Mouse (Mus musculus): ENCODE results near the gene Brinp1.
"Not testable (repeated sequence)": the region's sequence is repeated elsewhere in the genome, so short reads cannot be mapped to it uniquely, and the experiment has no call there.

The Brinp1 gene

DNA sequence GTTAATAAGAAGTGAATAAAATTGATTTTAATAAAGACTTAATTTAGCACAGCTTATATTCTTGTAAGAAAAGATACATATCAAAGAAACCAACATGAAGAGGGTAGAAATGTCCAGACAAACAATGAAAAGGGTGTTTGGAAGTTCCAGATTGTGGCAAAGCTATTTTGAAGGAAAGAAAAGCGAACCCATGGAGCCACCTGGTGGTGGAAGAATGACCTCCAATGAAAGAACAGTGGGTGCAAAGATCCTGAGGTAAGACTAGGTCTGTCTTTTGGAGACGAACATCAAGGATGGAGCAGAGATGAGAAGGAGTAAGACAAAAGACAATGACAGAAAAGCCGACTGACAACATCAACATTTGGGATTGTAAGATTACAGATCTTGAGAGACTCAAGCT, 108.2 kb downstream of the Brinp1 start:
- DNase-seq (ENCODE audit: low read depth, low spot score) = peak; percentile 42

DNA sequence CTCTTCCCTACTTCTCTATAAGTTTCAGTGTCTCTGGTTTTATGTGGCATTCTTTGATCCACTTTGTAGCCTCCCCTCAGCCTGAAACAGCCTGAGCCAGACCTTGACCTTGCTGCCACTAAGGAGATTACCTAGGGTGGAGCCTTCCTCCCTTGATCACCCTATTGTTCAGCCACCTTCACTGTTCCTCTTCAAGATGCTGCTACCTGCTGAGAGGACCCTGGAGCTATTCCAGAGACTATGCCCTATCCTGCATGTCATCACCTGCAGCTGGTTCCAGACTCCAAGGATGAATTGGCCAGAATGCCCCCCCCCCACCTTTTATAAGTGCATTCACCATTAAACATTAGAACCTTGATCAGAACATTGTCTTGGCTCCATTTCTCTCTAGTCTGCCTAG, 140.2 kb downstream of the Brinp1 start:
- DNase-seq (ENCODE audit: low read depth, low spot score) = not testable (repeated sequence)

DNA sequence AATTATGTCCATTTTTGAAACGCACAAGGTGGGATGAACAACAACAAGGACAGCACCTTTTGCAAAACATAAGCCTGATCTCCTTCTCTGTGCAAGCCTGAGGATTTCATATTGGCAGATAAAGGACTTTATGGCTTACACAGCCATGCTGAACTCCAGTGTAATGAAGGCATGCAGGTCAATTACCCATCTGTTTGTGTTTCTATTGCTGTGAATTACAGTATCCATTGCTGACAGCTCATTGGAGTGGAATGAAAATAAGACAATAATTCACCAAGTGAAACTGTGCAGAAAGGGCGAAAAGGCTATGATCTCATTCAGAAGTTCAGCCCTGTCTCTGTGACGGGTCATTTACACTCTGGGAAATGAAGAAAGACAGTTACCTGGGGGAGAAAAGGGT, 147.7 kb downstream of the Brinp1 start:
- DNase-seq (ENCODE audit: low read depth, low spot score) = no peak

DNA sequence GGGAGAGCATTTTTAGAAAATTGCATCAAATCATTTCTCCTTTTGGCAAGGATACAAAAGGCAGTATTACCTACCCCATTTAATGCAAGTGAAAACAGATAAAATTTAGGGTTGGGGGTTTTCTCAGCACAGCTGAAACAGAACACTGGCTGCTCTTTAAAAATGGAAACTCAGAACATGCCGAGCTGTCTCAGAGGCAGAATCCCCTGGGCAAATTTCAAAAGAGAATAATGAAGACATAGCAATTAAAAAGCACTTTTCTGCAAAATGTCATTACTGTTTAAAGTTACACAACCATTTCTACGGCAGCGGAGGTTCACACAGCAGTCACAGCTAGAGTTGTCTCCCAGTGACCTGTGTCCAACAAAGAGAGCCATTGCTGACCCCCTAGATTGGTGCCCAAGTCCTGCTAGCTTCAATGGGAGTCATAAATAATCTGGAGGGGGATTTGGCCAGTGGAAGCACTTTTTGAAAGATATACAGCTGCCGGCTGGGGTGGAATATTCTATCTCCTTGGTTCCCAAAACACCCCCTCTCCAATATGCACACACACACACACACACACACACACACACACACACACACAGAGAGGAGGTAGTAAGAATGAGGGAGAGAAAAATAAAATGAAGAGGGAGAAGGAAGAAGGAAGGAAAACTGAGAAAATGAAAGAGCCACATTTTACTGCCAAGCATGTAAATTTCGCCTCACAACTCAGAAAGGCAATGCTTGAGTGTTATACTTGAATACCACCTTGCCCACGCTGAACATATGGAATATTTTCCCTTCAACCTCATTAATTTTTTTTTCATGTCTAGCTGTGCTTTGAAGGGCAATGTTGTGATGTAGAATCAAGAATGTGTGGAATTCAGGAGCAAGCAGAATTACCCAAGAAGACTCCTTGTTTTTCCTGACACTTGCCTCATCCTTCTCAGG, 152.0 kb downstream of the Brinp1 start:
- DNase-seq (ENCODE audit: low read depth, low spot score) = no peak

DNA sequence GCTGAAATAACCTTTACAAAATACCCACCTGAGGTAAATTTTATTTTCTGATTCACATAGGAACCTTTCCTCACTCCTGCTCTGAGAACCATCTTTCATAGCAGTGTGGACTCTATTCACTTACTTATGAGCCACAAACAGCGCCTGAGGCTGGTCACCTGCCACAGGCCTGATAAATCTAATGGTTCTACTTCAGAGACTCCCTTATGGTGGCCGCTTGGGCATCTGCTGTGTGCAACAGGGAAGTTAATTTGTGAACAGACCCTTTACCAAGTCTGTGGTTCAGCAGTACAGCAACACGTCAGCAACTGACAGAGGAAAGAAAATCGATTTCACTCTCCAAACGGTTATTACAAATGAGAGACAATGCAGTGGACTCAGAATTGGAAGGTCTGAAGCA, 164.2 kb downstream of the Brinp1 start:
- no peak for DNase-seq (ENCODE audit: low read depth, low spot score)

DNA sequence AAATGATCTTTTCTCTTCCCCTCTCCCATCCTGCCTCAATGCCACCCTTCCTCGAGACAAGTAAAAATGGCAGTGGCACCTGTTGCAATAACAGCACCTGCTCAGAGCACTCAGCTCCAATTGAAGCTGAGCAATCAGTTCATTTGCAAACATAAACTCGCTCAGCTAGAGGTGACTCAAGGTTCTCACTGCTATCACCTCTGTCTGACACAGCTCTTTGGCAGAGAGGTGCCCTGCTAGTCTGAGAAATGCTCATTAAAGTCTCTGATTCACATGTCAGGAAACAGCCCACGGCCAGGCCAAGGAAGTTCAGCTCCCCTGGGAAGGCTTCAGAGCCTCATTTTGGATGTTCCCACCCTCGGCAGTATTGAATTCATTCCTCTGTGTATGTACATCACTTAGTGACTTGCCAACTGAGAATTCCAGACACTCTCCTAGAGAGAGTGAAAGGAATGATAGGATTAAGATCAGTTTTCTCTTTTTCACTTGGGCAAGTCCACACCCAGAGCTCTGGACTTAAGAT, 165.7 kb downstream of the Brinp1 start:
- peak; percentile 1 for DNase-seq (ENCODE audit: low read depth, low spot score)

DNA sequence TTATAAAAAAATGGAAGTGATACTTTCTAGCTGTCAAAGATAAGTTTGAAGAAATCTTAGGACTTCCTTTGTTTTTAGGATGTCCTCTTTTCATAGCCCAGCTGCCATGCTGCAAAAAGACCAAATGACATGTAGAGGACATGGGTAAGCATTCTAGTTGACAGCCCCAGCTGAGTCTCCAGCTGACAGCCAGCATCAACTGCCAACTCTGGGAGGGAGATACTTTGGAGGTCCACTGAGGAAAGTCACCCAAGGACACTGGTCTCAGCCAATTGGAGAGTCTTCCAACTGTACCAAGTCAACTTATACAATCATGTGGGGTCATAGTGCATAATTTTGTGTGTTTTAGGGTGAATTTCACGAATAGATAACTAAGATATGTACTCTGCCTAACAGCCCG, 166.6 kb downstream of the Brinp1 start:
- DNase-seq (ENCODE audit: low read depth, low spot score) = no peak

DNA sequence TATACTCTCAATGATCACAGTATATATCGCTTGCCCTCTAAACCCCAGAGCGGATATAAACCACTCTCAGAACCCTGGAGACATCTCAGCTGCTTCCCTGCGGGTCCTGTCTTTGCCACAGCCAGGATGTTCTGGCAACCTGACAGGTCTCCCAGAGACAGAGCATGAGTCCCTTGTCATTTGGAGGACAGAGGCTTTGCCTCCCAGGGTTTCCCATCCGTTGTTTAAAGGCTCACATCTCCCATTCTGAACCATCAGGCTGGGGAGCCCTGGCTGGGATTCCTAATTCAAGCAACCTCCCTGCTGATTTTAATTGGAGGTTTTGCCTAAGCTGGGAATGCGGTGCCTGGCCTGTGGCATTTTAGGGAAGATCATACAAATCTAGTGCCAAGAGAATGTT, 185.9 kb downstream of the Brinp1 start:
- no peak for DNase-seq (ENCODE audit: low read depth, low spot score)

DNA sequence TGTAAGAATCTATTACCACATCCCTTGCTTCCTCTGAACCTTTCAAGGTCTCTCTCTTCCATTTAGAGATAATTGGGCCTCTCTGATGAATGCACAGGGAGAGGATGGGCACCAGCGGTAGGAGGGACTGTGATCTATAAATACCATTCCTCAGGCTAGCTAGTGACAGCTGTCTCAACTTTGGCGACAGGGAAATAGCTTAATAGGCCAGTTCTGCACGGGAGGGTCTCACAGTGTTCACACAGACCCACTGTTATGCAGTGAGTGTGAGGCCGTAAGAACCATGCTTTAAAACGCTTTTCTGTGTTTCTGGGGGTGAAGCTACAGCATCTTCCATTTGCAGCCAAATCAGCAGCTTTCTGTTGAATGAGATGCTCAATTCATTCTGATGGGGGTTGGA, 186.8 kb downstream of the Brinp1 start:
- DNase-seq (ENCODE audit: low read depth, low spot score) = no peak

DNA sequence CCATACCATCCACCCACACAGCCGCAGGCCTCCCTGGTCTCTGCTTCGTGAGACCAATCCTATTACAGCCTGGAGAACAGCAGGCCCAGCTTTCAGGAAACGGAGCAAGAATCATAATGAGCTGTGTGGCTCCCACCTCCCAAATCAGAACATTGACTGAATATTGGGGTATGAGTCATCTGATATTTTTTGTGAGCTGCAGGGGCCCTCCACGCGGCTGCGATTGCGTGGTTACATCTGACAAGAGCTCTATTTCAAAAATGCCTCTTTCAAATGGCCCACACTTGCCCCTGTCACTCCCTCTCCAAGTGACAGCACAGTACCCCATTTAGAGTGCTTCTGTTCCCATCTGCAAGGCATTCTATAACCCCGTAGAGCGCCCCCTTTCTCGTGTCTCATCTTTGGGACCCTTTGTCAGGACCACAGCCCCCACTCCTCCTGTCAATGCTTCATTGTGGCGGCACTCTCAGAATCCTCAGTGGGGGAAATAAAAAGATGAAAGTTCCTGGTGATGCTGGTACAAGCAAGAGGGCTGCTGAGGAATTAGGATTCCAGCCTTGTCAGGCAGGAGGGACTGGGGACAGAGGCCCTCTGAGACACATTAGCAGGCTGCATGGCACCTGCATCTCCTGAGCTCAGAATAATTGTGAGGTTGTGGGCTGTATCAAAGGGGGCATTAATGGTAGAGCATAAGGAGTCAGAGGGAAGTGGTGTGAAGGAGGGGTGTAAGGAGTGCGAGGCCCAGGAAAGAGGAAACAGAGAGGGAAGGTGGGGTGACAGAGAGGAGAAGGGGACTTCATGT, 188.2 kb downstream of the Brinp1 start:
- DNase-seq (ENCODE audit: low read depth, low spot score) = no peak

DNA sequence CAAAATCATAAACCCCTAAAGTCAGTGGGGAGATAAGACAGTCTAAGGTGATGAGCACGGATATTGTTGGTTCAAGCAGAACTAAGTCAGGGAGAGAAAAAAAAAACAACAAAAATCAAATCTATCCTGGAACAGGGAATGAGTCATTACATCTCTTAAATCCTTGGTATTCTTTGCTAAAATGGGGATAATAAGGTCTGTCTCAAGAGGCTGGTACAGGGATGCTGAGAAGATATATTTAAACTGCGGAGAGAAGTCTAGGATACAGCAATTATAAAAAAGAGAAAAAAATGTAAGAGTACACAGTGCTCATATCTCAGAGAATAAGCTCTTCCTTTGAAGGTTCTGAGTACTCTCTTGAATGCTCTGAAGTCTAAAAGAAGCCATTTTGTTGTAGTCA, 189.3 kb downstream of the Brinp1 start:
- DNase-seq (ENCODE audit: low read depth, low spot score) = no peak

DNA sequence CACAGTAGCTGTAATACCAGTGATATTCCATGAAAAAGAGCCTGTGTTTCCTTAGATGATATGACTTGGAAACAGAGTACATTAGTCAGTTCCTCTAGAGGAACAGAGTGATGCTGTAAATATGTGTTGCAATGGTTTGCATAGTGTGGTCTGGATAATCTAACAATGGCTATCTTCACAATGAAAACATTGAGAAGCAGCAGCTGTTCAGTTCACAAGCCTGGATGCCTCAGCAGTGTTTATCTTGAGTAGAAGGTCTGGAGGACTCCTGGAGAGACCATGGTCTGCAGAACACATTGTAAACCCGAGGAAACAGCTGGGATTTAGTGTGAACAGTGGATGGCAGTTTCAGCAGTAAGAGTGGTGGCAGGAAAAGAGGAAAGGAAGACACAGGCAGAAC, 233.2 kb downstream of the Brinp1 start:
- no peak for DNase-seq (ENCODE audit: low read depth, low spot score)

All from 3T3-L1 (cell line).